Mouse (Mus musculus) forebrain, embryonic 15.5 days (tissue): ENCODE measurements at regions not wholly inside any gene's neighbourhood (a gene's known extent, or its start where the extent isn't known, plus 50 kb on each side); places are given as distances from the start of the nearest gene placed in this dataset. TPM values are rescaled to one million over a fixed set of nuclear protein-coding genes. Genes with fewer than 3 reads are reported as not detected.

Experiments used
- ATAC-seq: fragments of 200-750 bp; cut with Nextera tagmentation; replicated peaks from 2 replicates; pipeline ENCODE4 v1.8.0; 2017; ENCODE audit warnings: mild to moderate bottlenecking, moderate TSS enrichment, moderate library complexity
- H3K27ac ChIP-seq: fragments of 300-500 bp; sonication (generic); replicated peaks from 2 replicates; pipeline ENCODE4 v1.5.1; 2015; ENCODE audit warnings: mild to moderate bottlenecking, inconsistent platforms
- H3K27me3 ChIP-seq: fragments of 300-500 bp; sonication (generic); 2 replicates; pipeline ENCODE4 v1.6.1; 2015; ENCODE audit warnings: inconsistent platforms
- H3K36me3 ChIP-seq: fragments of 300-500 bp; sonication (generic); 2 replicates; pipeline ENCODE4 v1.6.1; 2015; ENCODE audit warnings: mild to moderate bottlenecking, inconsistent platforms
- H3K4me1 ChIP-seq: fragments of 300-500 bp; sonication (generic); 2 replicates; pipeline ENCODE4 v1.6.1; 2015; ENCODE audit warnings: inconsistent platforms
- H3K4me2 ChIP-seq: fragments of 300-500 bp; sonication (generic); replicated peaks from 2 replicates; pipeline ENCODE4 v1.6.1; 2015; ENCODE audit warnings: mild to moderate bottlenecking, inconsistent platforms
- H3K4me3 ChIP-seq: fragments of 300-500 bp; sonication (generic); 2 replicates; pipeline ENCODE4 v1.5.1; 2015; ENCODE audit warnings: mild to moderate bottlenecking, inconsistent platforms
- H3K9ac ChIP-seq: fragments of 300-500 bp; sonication (generic); replicated peaks from 2 replicates; pipeline ENCODE4 v1.6.1; 2015; ENCODE audit warnings: mild to moderate bottlenecking, inconsistent platforms
- H3K9me3 ChIP-seq: fragments of 300-500 bp; sonication (generic); 2 replicates; pipeline ENCODE4 v1.6.1; 2016; ENCODE audit warnings: inconsistent platforms
- WGBS: fragments of 180-500 bp; shearing (Covaris S2); methylation state at CpG from one replicate; pipeline ENCODE4 v1.1.7; 2015; ENCODE audit warnings: mixed read lengths; 5-methylcytosine and 5-hydroxymethylcytosine counted together
- microRNA-seq: library from miRNA; unstranded; fragments of <30 nt; microRNA quantifications from one replicate; pipeline ENCODE4, GENCODE M21; 2016

- 11% methylated on average over 3 of the region's 3 CpGs for WGBS
- no peak for ATAC-seq
- H3K9me3 ChIP-seq: no peaks in the 10 kb centered on the region
- H3K9ac ChIP-seq: no peak overlapping the region
- no peaks in the 10 kb centered on the region for H3K4me1 ChIP-seq
- H3K27ac ChIP-seq: no peak overlapping the region
- no peaks in the 10 kb centered on the region for H3K36me3 ChIP-seq
- H3K27me3 ChIP-seq: no peaks in the 10 kb centered on the region
- H3K4me2 ChIP-seq: no peak overlapping the region
- H3K4me3 ChIP-seq: no peak overlapping the region
Observed at GRCm38 (mm10) chr13:90660950-90661349, 244.2 kb downstream of the Atp6ap1l start.

DNA sequence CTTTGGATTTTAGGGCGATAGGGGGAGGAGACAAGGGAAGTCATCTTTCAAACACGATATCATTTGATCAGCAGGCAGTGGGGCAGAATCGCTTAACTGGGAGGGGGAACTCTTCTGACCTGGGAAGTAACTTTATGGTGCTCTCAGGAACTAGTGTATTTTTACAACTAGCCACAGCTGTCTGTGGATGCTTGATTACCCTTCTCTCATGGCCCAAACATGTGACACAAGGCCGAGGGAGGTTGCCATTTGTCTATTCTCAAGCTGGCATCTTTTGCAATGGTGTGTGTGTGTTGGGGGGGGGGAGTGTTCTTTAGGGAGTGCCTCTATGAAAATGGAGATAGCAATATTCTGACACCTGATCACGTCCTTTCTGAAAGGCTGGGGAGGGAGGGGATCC, 246.1 kb downstream of the Atp6ap1l start:
- no peaks in the 10 kb centered on the region for H3K27me3 ChIP-seq
- H3K4me1 ChIP-seq: no peaks in the 10 kb centered on the region
- no peak for ATAC-seq
- no peak overlapping the region for H3K27ac ChIP-seq
- H3K36me3 ChIP-seq: no peaks in the 10 kb centered on the region
- H3K4me2 ChIP-seq: no peak overlapping the region
- H3K9me3 ChIP-seq: no peaks in the 10 kb centered on the region
- H3K9ac ChIP-seq: no peak overlapping the region
- no peak overlapping the region for H3K4me3 ChIP-seq
- 80% methylated on average over 5 of the region's 5 CpGs for WGBS

- Histone ChIP-seq H3K4me1 (peaks cover 25% of the 10 kb centered on the region), H3K4me2 (no peak overlapping the region), H3K9ac (no peak overlapping the region), H3K4me3 (no peak overlapping the region), H3K27me3 (no peaks in the 10 kb centered on the region), H3K36me3 (no peaks in the 10 kb centered on the region), H3K27ac (no peak overlapping the region), H3K9me3 (no peaks in the 10 kb centered on the region)
- 44% methylated on average over 4 of the region's 4 CpGs for WGBS
- no peak for ATAC-seq
Observed at GRCm38 (mm10) chr13:90646356-90646755, 258.8 kb downstream of the Atp6ap1l start.

DNA sequence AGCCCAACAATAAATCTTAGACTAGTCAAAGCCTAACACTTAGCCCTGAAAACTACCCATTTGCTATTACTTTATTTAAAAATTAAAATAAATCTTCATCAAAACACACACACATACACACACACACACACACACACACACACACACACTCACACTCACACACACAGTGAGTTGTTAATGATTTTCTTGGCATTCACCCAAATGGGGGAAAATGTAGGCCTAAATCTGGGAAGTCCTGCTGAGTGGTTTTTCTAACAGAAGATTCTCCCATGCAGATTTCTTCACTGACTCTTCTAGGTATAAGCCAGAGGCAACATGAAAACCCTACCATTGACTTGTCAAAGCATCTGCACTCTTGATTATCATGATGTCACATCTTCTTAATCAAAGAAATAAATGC, 260.9 kb downstream of the Atp6ap1l start:
- H3K4me3 ChIP-seq: no peak overlapping the region
- no peak overlapping the region for H3K9ac ChIP-seq
- peak overlapping the region; percentile 81 for H3K27ac ChIP-seq
- H3K27me3 ChIP-seq: no peaks in the 10 kb centered on the region
- no peaks in the 10 kb centered on the region for H3K9me3 ChIP-seq
- H3K36me3 ChIP-seq: no peaks in the 10 kb centered on the region
- peak; percentile 42; the same call in 1 of the 2 replicates for ATAC-seq
- H3K4me1 ChIP-seq: peaks cover 25% of the 10 kb centered on the region
- H3K4me2 ChIP-seq: no peak overlapping the region

- H3K27me3 ChIP-seq: no peaks in the 10 kb centered on the region
- peak overlapping the region; percentile 81 for H3K27ac ChIP-seq
- peaks cover 25% of the 10 kb centered on the region for H3K4me1 ChIP-seq
- peak overlapping the region; percentile 25; the same call in 1 of the 2 replicates for H3K4me2 ChIP-seq
- H3K36me3 ChIP-seq: no peaks in the 10 kb centered on the region
- ATAC-seq: peak; percentile 84
- 13% methylated on average over 4 of the region's 4 CpGs for WGBS
- H3K9ac ChIP-seq: no peak overlapping the region
- no peak overlapping the region for H3K4me3 ChIP-seq
- no peaks in the 10 kb centered on the region for H3K9me3 ChIP-seq
Observed at GRCm38 (mm10) chr13:90643575-90644215, 261.5 kb downstream of the Atp6ap1l start.

GRCm38 (mm10) chr13:90643109-90643508, 262.0 kb downstream of the Atp6ap1l start:
- ATAC-seq: peak; percentile 89
- Histone ChIP-seq H3K36me3 (no peaks in the 10 kb centered on the region), H3K27me3 (no peaks in the 10 kb centered on the region), H3K27ac (peak overlapping the region; percentile 80), H3K4me3 (no peak overlapping the region), H3K9me3 (no peaks in the 10 kb centered on the region), H3K4me2 (no peak overlapping the region), H3K4me1 (peaks cover 25% of the 10 kb centered on the region), H3K9ac (no peak overlapping the region)
- WGBS: 4% methylated on average over 4 of the region's 4 CpGs

DNA sequence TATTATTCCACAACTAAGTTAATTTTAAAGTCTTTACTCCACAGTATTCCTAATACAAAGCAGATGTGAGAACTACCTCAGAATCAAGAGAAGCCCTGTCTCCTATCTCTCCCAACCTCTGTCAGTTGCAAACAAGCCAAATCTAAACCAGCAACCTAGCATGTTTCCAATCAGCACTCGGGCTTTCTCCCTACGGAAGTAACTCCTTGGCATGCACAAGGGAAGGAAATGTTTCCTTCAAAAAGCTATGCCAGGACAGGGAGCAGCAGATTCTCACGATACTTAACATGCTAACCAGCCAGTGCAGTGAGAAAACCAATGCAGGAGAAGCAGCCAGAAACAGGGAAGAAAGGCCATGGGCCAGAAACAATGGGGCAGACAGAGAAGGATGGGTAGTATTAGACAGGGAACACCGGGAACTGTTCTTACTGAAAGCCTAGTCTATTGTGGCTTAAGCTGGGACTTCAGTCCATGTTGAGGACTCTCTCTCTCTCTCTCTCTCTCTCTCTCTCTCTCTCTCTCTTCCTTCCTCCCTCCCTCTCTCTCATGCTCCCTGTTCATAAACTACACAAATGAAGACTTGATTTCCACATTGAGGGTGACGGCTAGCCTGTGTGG, 262.8 kb downstream of the Atp6ap1l start:
- no peak overlapping the region for H3K9ac ChIP-seq
- 26% methylated on average over 5 of the region's 5 CpGs for WGBS
- H3K27me3 ChIP-seq: no peaks in the 10 kb centered on the region
- ATAC-seq: no peak
- H3K36me3 ChIP-seq: no peaks in the 10 kb centered on the region
- H3K27ac ChIP-seq: peak overlapping the region; percentile 80
- H3K4me1 ChIP-seq: peaks cover 25% of the 10 kb centered on the region
- no peaks in the 10 kb centered on the region for H3K9me3 ChIP-seq
- no peak overlapping the region for H3K4me2 ChIP-seq
- no peak overlapping the region for H3K4me3 ChIP-seq

Small RNAs in the stretch of these regions (microRNA-seq; reads per million reads assigned to microRNA genes)
- not detected for gene Gm44338
